Mouse (Mus musculus) T-helper 2 cell (primary cell): ENCODE data around the gene Irf7.
"Not testable (repeated sequence)": the region's sequence is repeated elsewhere in the genome, so short reads cannot be mapped to it uniquely, and the experiment has no call there.

Experiments used
- in situ Hi-C: fragments of 300-600 bp; cut with MboI, MseI; formaldehyde crosslinking; loops from one replicate; pipeline ENCODE4 v1.15.1; 2025; ENCODE audit warnings: high pct_unique_total_duplicates

Irf7 gene

DNA sequence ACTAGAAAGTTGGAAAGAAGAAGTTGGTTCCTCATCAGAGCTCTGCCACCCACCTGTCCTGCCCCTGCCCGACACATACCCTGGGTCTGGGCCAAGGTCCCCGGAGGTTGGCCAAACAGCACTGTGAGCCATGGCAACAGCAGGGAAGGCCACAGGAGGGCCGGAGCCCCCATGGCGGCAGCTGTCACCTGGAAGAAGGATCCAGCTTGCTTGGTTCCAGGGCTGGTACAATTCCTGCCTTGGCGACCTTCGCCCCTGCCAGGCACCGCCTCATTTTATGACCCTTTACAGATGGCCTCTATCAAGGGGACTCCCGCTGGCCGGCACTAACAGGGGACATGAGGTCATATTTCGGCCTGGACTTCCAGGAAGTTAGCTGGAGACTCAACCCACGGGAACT, 10.3 kb upstream of the Irf7 start, which contains the start of gene Cdhr5:
Gene Cdhr5 (minus strand): TSS at position 241 of the 400 bp plus-strand sequence.
- in situ Hi-C loops: no loop called here

DNA sequence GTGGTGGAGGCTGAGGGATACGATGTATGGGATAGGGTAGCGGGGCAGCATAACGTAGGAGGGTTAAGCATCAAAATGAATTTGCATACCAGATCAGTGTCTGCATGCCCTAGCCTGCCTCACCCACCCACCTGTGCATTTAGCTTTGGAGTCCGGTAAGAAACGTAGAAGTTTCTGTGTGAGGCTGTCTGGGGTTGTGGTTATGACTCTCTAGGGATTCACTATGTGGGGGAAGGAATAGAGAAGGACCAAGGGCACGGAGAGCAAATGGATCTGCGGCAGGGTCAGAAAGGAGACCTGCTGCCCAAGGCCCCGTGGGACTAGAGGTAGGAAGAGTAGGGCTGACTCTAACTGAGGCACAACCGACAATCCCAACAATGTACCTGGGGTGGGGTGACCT, 9.1 kb upstream of the Irf7 start:
- in situ Hi-C loops: no loop called here

DNA sequence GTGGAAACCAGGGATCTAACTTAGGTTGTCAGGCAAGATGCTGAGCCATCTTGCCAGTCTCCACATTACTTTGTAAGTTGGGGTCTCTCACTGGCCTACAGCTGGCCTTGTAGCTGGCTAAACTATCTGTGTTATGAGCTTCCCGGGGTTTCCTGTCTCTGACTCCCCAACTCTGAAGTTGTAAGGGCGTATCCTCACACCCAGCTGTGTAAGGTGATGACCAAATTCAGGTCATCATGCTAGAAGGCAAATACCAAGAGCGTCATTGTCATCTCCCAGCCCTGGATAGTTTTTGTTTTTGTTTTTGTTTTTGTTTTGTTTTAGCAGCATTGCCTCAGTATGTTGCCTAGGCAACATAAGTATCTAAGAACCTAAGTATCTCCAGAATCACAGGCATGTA, 4.3 kb upstream of the Irf7 start:
- in situ Hi-C loops: loop anchor here (5.0 kb wide), 1 partner anchor 87 kb away; no protein-coding TSS in a partner anchor

DNA sequence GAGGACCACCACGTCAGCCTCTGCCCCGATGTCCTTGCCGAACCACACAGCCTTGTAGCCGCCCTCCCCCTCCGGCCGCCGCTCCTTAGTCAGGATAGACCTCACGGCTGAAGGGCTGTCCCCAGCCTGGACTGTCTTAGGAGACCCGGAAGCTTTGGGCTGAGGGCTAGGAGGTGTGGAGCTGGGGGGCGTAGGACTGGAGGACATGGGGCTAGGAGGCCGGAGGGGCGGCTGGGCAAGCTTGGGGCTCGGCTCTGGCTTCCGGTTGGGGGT, 2.9 kb upstream of the Irf7 start:
- in situ Hi-C loops: no loop called here

DNA sequence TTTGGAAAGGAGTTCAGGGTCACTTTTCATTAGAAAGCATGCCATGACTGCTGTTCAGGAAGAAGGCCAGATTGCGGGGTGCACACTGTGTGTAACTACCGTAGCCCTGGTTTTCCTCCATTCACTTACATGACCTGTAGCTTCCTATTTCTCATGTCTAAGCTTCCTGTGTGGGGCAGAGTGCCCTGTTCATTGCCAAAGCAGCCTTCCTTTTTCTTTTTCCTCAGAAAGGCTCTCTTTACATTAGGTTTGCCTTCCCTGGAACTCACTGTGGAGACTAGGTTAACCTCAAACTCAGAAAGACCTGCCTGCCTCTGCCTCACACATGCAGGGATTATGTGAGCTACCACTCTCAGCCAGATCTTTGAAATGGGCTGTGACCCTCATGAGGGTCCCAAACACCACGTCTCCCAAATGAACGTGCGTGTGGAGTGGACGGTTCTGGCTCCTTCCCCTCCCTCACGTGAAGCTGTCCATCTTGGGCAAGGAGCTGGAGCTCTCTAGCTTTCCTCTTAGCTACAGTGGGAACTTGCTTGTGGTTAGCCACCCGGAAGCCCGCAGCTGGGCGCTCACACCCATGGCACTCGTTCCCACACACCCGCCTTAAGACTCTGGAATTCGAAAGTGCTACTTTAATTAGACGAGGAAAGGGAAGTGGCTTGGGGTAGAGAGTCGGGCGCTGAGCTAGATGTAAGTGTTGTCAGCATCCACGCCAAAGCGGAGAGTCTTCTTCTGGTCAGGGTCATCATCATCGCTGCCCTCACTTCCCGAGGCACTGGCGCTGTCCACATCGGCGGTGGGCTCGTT, 2.4 kb upstream of the Irf7 start:
- in situ Hi-C loops: no loop called here

DNA sequence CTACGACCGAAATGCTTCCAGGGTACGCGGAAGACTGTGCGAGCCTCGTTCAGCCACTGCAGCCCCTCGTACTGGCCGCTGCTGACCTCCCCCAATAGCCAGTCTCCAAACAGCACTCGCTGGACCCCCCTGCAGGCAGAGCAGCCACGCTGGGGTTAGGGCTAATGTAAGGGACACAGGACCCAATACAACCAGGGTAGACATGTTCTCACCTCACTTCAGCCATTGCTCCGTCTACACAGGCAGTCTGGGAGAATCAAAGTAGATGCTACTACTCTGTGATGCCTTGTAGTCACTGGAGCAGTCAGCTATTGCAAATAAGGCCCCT, 906 bp downstream of the Irf7 start:
- in situ Hi-C loops: no loop called here

DNA sequence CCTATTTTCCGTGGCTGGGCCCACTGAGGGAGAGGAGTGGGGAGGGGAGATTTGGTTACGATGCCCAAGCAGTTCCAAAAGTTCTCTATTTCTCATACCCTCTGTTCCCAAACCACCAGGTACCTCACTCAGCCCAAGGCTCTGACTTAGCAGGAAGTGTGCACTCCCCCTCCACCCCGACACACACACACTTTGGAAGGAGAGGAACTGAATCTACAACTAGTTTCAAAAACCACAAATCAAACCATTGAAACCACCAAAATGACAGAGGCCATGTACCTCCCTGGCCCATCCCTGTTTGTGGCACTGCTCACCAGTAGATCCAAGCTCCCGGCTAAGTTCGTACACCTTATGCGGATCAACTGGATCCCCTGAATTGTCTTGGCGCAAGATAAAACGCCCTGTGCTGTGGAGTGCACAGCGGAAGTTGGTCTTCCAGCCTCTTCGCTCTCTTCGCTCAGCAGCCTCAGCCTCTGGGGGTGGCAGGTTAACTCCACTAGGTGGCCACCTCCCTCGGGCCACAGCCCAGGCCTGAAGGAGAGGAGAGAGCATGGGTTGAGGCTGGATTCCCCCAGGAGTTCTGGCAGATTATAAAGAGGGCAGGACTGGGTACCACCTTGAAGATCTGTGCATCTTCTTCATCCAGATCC, 1.4 kb downstream of the Irf7 start:
- in situ Hi-C loops: no loop called here

DNA sequence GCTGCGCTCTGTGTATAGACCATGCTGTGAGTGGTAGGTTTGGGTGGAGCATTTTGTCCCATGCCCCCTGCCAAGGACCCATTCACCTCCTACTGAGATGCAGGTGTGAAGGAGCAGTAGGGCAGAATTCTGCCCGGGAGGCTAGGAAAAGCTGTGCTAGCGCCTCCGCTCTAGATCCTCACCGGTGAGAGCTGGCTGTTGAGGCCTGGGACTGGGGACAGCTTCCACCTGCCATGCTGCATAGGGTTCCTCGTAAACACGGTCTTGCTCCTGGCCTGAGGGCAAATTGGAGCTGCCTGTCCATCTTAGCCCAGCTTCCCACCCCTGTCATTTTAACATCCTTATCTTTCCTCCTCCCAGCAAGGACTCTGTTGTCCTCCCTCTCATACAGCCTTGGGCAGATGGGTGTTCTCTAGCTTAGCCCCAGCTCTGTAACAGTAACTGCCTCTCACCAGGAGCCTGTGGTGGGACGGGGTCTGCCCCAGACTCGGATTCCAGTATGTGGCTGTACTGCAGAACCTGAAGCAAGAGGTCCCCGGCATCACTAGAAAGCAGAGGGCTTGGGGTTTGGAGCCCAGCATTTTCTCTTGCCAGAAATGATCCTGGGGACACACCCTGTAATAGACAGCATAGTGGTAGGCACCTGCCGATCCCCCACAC, 2.1 kb downstream of the Irf7 start:
- in situ Hi-C loops: no loop called here

DNA sequence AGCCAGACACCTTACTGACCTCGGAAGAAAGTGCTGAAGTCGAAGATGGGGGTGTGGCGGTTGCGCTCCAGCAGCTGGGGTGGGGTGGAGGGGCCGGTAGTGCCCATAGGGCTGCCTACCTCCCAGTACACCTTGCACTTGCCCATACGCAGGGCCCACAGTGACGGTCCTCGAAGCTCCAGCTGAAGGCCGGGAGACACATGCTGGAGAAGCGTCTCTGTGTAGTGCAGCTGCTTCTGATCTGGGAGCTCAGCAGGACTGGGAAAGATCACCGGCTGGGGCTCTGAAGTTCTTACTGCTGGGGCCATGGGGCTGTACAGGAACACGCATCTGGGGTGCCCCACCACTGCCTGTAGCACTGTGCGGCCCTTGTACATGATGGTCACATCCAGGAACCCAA, 2.6 kb downstream of the Irf7 start:
- in situ Hi-C loops: no loop called here

DNA sequence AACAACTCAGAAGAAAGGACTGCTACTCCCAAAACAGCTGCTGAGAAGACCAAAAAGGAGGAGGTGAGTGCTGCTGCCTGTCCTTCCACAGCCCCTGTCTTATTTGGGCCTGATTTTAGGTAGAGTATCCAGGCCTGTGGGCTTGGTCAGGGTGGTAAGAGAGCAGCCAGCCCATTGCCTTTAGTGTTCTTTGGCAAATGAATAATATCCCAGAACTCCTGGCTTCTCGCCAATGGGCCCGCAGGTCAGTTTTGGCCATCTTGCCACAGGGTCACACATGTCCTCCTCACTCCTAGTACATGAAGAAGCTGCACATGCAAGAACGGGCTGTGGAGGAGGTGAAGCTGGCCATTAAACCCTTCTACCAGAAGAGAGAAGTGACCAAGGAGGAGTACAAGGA, 4.8 kb downstream of the Irf7 start:
- in situ Hi-C loops: no loop called here

DNA sequence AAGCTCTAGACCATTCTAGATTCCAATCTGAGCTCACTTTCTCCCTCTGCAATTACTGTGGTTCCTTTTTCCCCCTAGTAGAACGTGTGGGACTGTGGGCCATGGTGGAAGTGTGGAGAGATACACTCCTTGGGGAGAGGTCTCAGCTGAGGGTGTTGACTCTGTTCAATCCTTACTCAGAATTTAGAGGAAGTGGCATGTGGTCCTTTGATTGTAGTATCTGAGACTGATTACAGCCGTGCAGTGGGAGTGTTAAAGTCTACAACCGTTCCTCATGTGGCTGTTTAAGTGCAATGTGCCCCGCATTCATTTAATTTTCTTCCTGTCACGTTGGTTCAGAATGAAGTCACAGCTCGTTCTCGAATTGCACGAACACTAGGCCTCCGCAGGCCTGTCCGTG, 10.1 kb downstream of the Irf7 start:
- in situ Hi-C loops: no loop called here

DNA sequence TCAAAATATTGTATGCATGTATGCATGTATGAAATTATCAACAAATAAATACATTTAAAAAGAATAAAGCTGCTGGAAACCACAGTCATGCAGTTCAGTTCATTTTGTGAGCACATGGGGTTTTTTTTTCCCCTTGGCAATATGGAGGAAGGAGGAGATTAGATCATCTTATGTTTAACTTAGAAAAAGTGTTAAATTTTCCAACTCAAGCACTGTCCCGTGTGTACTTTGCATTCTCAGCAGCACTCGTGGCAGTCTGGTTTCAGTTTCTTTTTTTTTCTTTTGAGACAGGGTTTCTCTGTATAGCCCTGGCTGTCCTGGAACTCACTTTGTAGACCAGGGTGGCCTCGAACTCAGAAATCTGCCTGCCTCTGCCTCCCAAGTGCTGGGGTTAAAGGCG, 15.8 kb downstream of the Irf7 start:
- in situ Hi-C loops: not testable (repeated sequence)

DNA sequence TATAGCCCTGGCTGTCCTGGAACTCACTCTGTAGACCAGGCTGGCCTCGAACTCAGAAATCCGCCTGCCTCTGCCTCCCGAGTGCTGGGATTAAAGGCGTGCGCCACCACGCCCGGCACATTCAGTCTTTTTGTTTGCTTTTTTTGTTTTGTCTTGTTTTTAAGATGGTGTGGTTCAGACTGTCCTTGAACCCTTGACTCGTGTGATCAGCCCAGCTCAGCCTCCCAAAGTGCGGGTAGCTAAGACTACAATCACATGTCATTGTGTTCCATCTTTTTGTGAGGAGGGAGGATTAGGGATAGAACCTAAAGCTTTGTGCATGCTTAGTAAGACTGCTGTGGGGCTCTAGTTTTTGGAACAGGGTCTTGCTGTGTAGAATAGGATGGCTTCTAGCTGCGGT, 34.7 kb downstream of the Irf7 start:
- in situ Hi-C loops: no loop called here

DNA sequence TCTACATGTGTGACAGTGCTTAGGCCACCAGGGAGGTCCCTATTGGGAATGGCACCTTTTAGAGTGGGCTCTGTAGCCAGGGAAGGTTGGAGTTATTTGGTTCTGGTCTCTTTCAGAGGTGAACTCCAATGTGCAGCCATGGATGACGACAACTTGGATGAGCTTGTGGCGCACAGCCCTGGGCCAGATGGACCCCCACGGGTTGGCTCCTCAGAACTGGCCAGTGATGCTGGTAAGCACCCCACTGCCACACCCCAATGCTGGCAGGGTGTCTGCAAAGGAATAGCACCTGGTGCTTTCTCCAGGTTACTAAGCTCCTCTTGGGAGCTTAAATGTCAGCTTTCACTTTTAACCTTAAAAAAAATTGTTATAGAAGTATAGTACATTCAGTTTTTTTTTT, 35.2 kb downstream of the Irf7 start:
- in situ Hi-C loops: no loop called here

DNA sequence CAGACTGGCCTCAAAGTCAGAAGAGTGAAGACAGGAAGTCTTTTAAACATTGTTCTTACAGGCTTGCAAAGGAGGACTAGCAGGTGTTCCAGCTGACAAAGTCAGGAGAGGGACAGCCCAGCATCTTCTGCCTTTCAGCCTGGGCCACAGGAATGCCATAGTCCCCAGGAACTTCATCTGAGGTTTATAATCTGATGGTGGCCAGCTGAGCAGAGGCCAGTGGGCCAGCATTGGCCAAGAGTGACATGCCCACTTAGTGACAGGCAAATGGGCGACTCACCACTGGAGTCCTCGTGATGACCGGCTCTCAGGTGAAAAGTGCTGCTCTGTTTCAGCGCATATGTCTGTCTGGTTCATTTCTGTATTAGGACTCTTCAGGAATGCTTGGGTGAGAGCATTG, 35.7 kb downstream of the Irf7 start:
- in situ Hi-C loops: no loop called here

DNA sequence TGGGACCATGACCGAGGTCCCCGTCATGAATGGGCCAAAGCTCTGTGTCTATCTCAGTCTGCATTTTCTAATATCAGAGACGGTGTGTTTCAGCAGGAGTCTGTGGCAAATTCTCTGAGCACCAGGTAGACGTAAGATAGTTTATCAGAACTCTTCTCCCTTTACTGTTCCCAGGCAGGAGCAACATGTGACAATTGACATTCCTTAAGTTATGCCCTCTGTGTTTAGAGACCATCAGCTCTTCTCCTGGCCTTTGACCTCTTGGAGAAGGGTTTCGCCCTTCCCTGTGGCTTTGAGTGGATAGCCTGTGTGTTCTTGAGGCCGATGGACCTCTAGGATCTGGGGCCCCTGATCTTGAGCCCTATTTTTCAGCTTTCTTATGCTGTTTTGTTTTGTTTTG, 36.6 kb downstream of the Irf7 start:
- in situ Hi-C loops: no loop called here

DNA sequence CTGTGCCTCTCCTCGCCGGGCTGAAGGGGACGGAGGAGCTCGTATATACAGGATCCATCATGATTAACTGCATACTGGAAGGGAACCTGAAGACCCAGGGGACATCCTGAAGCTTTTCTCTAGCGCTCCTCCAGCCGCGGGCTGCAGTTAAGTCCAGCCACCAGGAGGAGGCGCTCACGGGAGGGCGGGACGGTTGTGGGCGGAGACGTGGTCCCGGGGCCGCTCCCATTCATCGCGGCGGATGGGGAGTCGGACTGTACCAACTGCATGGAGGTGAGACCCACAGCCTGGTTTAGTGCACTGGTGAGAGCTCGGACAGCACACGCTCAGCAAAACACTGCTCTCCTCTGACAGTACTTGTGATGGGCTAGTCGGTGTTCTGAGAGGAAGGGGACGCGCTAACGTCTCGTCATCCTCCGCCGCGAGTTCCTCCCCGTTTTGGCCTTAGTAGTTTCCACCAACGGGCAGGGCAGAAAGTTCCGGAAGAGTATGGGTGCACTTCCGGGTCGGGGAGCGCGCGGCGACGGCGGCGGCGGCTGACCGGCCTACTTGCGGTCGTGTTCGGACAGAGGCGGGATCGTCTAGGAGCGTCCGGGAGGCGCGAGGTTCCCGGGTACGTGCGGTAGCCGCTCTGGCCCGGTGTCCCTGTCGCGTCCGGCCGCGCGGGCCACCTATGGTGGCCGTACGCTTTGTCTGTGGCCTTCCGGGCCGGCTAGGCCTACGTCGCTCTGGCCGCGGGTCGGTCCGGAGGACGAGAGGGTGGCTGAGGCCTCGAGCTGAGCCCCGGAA, 37.8 kb downstream of the Irf7 start, which contains the start of gene Phrf1:
Gene Phrf1 (plus strand): TSS at position 506 of the 789 bp plus-strand sequence.
- in situ Hi-C loops: no loop called here

DNA sequence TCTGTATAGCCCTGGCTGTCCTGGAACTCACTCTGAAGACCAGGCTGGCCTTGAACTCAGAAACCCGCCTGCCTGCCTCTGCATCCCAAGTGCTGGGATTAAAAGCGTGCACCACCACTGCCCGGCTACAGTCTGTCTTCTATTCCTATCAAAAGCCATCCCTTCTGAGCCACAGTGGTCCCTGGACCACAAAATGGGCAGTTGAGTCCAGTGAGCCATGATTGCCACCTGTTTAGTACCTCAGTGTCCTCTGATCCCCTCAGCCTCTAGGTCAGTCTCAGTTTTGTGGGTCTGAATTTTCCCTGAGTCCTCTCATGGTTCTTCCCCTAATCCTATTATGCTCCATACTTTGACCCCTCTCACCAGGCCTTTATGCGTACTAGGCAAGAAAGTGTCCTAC, 38.5 kb downstream of the Irf7 start:
- in situ Hi-C loops: no loop called here

DNA sequence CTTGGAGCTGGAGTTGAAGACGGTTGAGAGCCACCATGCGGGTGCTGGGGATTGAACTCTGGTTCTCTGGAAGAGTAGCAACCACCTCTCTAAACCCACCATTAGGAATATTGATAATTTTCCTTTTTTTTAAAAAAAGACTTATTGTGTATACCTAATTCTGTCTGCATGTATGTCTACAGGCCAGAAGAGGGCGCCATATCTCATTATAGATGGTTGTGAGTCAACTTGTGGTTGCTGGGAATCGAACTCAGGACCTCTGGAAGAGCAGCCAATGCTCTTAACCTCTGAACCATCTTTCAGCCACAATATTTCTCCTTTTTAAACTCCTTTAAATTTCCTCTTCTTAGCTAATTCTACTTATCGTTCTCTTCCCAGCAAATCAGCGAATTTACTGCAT, 39.7 kb downstream of the Irf7 start:
- in situ Hi-C loops: no loop called here

DNA sequence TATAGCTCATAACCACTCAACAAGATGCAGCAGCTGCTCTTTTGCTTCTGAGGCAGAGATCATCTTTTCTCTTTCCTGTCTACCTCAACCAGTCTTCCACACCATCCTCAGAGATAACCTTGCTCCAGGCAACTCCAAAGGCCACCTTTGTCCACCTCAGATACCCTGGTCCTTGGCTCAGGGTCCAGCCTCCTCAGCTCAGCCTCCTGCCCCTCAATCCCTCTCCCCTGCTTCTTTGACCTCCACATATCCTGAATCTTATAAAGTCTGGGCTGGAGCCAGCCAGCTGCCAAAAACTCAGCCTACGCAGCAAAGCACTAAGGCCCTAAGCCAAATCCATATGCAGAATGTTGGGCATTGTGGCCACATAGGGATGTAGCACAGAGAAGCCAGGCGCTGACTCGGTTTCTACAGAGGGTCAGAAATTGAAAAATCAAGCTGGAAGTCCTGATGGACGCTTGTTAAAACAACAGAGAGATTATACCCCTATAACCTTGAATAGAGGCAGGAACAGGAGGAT, 43.5 kb downstream of the Irf7 start:
- in situ Hi-C loops: no loop called here

DNA sequence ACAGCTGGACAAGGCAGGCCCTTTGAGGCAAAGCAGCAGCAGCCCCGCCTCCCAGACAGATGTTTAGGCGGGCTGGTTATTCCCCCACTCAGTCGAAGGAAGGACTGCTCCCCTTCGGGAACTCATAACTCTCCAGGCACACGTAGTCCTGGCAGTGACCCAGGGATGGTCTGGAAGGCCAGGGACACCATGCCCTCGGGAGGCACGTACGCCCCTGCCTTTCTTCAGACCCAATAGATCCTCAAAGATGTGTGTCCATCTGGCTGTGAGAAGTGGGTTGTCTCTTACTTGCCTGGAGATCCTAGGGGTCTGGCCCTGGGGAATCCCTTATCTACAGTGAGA, 44.2 kb downstream of the Irf7 start:
- in situ Hi-C loops: no loop called here
